Mouse (Mus musculus) thymus, adult 2 months (tissue): Measurements from ENCODE around the gene Evi2.

Experiments used
- CTCF ChIP-seq: fragments of 200-500 bp; IDR thresholded peaks from 2 replicates; pipeline ENCODE4 v1.5.1; 2012; ENCODE audit warnings: mild to moderate bottlenecking, control low read depth, low read length, moderate library complexity, borderline replicate concordance; ENCODE audit not compliant: control insufficient read depth, poor library complexity, insufficient read depth; ENCODE audit errors: extremely low read depth
- POLR2A ChIP-seq: fragments of 200-500 bp; IDR thresholded peaks from 2 replicates; pipeline ENCODE4 v1.6.1; 2012; ENCODE audit warnings: mild to moderate bottlenecking, low read length, control low read depth, moderate library complexity; ENCODE audit not compliant: control insufficient read depth, poor library complexity, insufficient read depth; ENCODE audit errors: extremely low read depth

DNA sequence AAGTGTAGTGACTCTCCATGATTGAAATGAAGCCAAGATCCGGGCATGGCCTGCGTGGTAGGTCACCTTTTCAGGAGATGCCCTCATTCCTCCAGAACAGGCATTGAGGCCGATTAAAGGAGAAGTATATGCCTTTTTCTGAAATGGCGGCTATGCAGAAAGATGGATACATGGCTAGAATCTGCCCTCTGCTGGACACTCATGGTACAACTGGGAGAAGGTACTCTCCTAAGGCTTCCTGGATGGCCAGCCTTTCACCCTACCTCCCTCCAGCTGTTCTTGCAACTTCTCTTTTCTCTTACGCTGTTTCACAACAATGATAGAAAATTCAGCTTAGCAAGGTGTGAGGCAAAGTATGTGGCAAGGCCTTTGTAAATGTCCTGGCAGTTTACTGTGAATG lies 47.4 kb upstream of the Evi2 start:
- no peak for TF ChIP-seq CTCF
- no peak for TF ChIP-seq POLR2A
